7 mouse cellular contexts compared by ENCODE assay signal in genomic region chr6:127379511-127379910, GRCm38 (mm10).
DNase-seq lines count a peak whose midpoint lies in the region; ATAC-seq and TF ChIP-seq lines count a peak whose summit lies in the region.

No protein-coding gene starts in this region.

- no peak overlapping the region for H3K27ac ChIP-seq in kidney, postnatal 0 days
- H3K27ac ChIP-seq in midbrain, embryonic 14.5 days (replicated peaks; ENCODE audit: low read depth, low read length): no peak overlapping the region

- no peaks in the 10 kb centered on the region for H3K4me1 ChIP-seq in G1E (ENCODE audit: insufficient read depth, low read depth, low read length)
- H3K4me1 ChIP-seq in kidney, postnatal 0 days (replicated peaks; ENCODE audit: insufficient read depth, low read length): no peaks in the 10 kb centered on the region
- H3K4me1 ChIP-seq in midbrain, embryonic 14.5 days (ENCODE audit: control insufficient read depth, insufficient read depth, low read length): 0 out of 2 replicates have a peak, but pooled peaks cover 9% of the 10 kb centered on the region

- no peaks in the 10 kb centered on the region for H3K36me3 ChIP-seq in G1E (replicated peaks)
- no peaks in the 10 kb centered on the region for H3K36me3 ChIP-seq in kidney, postnatal 0 days (ENCODE audit: insufficient read depth, low read length)
- no peaks in the 10 kb centered on the region for H3K36me3 ChIP-seq in midbrain, embryonic 14.5 days (ENCODE audit: control insufficient read depth, insufficient read depth, low read length)

- ATAC-seq in G1E (ENCODE audit: extremely low read depth, insufficient number of reproducible peaks, low FRiP score, poor library complexity, severe bottlenecking): no peak
- ATAC-seq in kidney, postnatal 0 days (replicated peaks; ENCODE audit: low FRiP score, low read depth): 0 out of 2 replicates have a peak, but pooled peaks have one; percentile 29
- ATAC-seq in midbrain, embryonic 14.5 days (ENCODE audit: low FRiP score, low TSS enrichment): no peak

- DNase-seq in left cerebral cortex, adult 18-20 months (ENCODE audit: low spot score in 2 of 2): peak; percentile 17 to 21
- DNase-seq in left cerebral cortex, postnatal 10 days (ENCODE audit: extremely low spot score in 1 of 2, low spot score in 2 of 2): no peak
- peak; percentile 34 for DNase-seq in G1E (ENCODE audit: low spot score)
- peak; percentile 56 for DNase-seq in brain, embryonic 14.5 days (ENCODE audit: low read depth)
- DNase-seq in kidney, postnatal 0 days (ENCODE audit: low spot score): peak; percentile 81
- peak; percentile 65 for DNase-seq in midbrain, embryonic 14.5 days
- DNase-seq in layer of hippocampus, adult 9-11 months: no peak

- H3K4me2 ChIP-seq in kidney, postnatal 0 days (ENCODE audit: low read length): no peak overlapping the region
- no peak overlapping the region for H3K4me2 ChIP-seq in midbrain, embryonic 14.5 days (ENCODE audit: low read length)

- WGBS in kidney, postnatal 0 days: 7% methylated on average over 4 of the region's 4 CpGs
- WGBS in midbrain, embryonic 14.5 days: 8% methylated on average over 4 of the region's 4 CpGs

- H3K9ac ChIP-seq in kidney, postnatal 0 days (ENCODE audit: low read depth, low read length): no peak overlapping the region
- H3K9ac ChIP-seq in midbrain, embryonic 14.5 days (replicated peaks; ENCODE audit: low read length): no peak overlapping the region

- no peaks in the 10 kb centered on the region for H3K9me3 ChIP-seq in G1E (replicated peaks)
- H3K9me3 ChIP-seq in kidney, postnatal 0 days (replicated peaks; ENCODE audit: low read length): no peaks in the 10 kb centered on the region
- no peaks in the 10 kb centered on the region for H3K9me3 ChIP-seq in midbrain, embryonic 14.5 days (ENCODE audit: control insufficient read depth, low read length)

- intact Hi-C loops in left cerebral cortex, postnatal 10 days (cut with DNase I): no loop called here

- peaks cover 6% of the 10 kb centered on the region; the same call in 1 of the 2 replicates for H3K27me3 ChIP-seq in G1E (ENCODE audit: insufficient read depth, low read length)
- H3K27me3 ChIP-seq in kidney, postnatal 0 days (ENCODE audit: insufficient read depth, low read length): no peaks in the 10 kb centered on the region
- H3K27me3 ChIP-seq in midbrain, embryonic 14.5 days (ENCODE audit: control insufficient read depth, insufficient read depth, low read length): no peaks in the 10 kb centered on the region

- H3K4me3 ChIP-seq in G1E (ENCODE audit: low read depth, low read length): no peak overlapping the region
- no peak overlapping the region for H3K4me3 ChIP-seq in kidney, postnatal 0 days (replicated peaks; ENCODE audit: low read depth, low read length)
- H3K4me3 ChIP-seq in midbrain, embryonic 14.5 days (replicated peaks; ENCODE audit: low read depth, low read length): no peak overlapping the region

- no peak for TF ChIP-seq POLR2A in brain, embryonic 14.5 days (IDR thresholded peaks at IDR 0.05; ENCODE audit: borderline replicate concordance, extremely low read depth, insufficient read depth, insufficient read length, poor library complexity, severe bottlenecking)

- no peak for TF ChIP-seq CTCF in G1E (IDR thresholded peaks at IDR 0.05; ENCODE audit: low read depth, low read length)
- TF ChIP-seq CTCF in brain, embryonic 14.5 days (IDR thresholded peaks at IDR 0.05; ENCODE audit: borderline replicate concordance, extremely low read depth, insufficient read depth, insufficient read length): peak; percentile 58; the same call in 1 of the 2 replicates
- peak; percentile 83 for TF ChIP-seq CTCF in kidney, postnatal 0 days (IDR thresholded peaks at IDR 0.05; ENCODE audit: low read depth)

Comparison
In these comparisons a context has a peak if more than half of its experiments do, and no peak if none do; other contexts are left out.
1. DNase-seq: peak in left cerebral cortex, adult 18-20 months (2 of 2), G1E (single experiment), brain, embryonic 14.5 days (single experiment), kidney, postnatal 0 days (single experiment) and midbrain, embryonic 14.5 days (single experiment); none in left cerebral cortex, postnatal 10 days (0 of 2) and layer of hippocampus, adult 9-11 months (single experiment).